29 mouse cellular contexts compared by ENCODE assay signal in genomic region chr14:33997427-33997826, GRCm38 (mm10). TPM values are rescaled to one million over a fixed set of nuclear protein-coding genes. Genes with fewer than 3 reads are reported as not detected.
A peak's percentile ranks its signal among the peaks of the same experiment; 100 is the strongest.
DNase-seq lines count a peak whose midpoint lies in the region; ATAC-seq and TF ChIP-seq lines count a peak whose summit lies in the region.
"Had no signal": no experiment of that assay in that cellular context is flagged by ENCODE, and none has a peak within 500 bp of the region (broad histone marks: within the 10 kb centered on the region; RNA-seq: fewer than 3 reads in every experiment).

No protein-coding gene starts in this region.

- DNase-seq in forebrain, embryonic 14.5 days (ENCODE audit: low spot score) = peak; percentile 15
- no peak for DNase-seq in midbrain, postnatal 0 days (ENCODE audit: low spot score)
- DNase-seq in midbrain, embryonic 11.5 days (ENCODE audit: low spot score, missing footprints) = no peak
- DNase-seq in adrenal gland, postnatal 10 days = no peak
- DNase-seq: adrenal gland, postnatal 25 days; cerebellum, adult 9-10 months; heart, postnatal 36 days; kidney, adult 18-20 months; kidney, postnatal 14 days; layer of hippocampus, postnatal 36 days; liver, postnatal 0 days; thymus, adult 18-20 months; thymus, postnatal 4 days had no signal

- H3K9ac ChIP-seq in forebrain, embryonic 14.5 days (ENCODE audit: low read length) = no peak overlapping the region
- H3K9ac ChIP-seq in forebrain, embryonic 12.5 days = no peak overlapping the region
- H3K9ac ChIP-seq in intestine, postnatal 0 days (ENCODE audit: low read depth, low read length) = no peak overlapping the region
- H3K9ac ChIP-seq in intestine, embryonic 16.5 days (ENCODE audit: low read depth, low read length) = no peak overlapping the region
- no peak overlapping the region for H3K9ac ChIP-seq in midbrain, postnatal 0 days (replicated peaks; ENCODE audit: low read length, poor library complexity, severe bottlenecking)
- no peak overlapping the region for H3K9ac ChIP-seq in midbrain, embryonic 11.5 days (ENCODE audit: low read length)
- H3K9ac ChIP-seq: heart, embryonic 13.5 days; limb, embryonic 15.5 days; liver, postnatal 0 days; midbrain, embryonic 12.5 days; neural tube, embryonic 13.5 days had no signal

- no peaks in the 10 kb centered on the region for H3K4me1 ChIP-seq in forebrain, embryonic 14.5 days (ENCODE audit: control insufficient read depth, insufficient read depth, low read length)
- H3K4me1 ChIP-seq in forebrain, embryonic 12.5 days = no peaks in the 10 kb centered on the region
- no peaks in the 10 kb centered on the region for H3K4me1 ChIP-seq in intestine, postnatal 0 days (replicated peaks; ENCODE audit: control insufficient read depth, insufficient read depth, low read length)
- H3K4me1 ChIP-seq in intestine, embryonic 16.5 days (ENCODE audit: control insufficient read depth, insufficient read depth, low read length) = no peaks in the 10 kb centered on the region
- no peaks in the 10 kb centered on the region for H3K4me1 ChIP-seq in midbrain, postnatal 0 days (ENCODE audit: insufficient read depth, low read length)
- no peaks in the 10 kb centered on the region for H3K4me1 ChIP-seq in midbrain, embryonic 11.5 days (ENCODE audit: control insufficient read depth, insufficient read depth, low read length)
- H3K4me1 ChIP-seq: limb, embryonic 15.5 days; midbrain, embryonic 12.5 days; neural tube, embryonic 13.5 days had no signal

- H3K4me3 ChIP-seq in forebrain, embryonic 14.5 days (ENCODE audit: low read depth, low read length) = no peak overlapping the region
- no peak overlapping the region for H3K4me3 ChIP-seq in forebrain, embryonic 12.5 days (replicated peaks)
- H3K4me3 ChIP-seq in intestine, postnatal 0 days (ENCODE audit: low read depth, low read length) = no peak overlapping the region
- no peak overlapping the region for H3K4me3 ChIP-seq in intestine, embryonic 16.5 days (ENCODE audit: low read length)
- no peak overlapping the region for H3K4me3 ChIP-seq in midbrain, postnatal 0 days (ENCODE audit: low read depth, low read length)
- no peak overlapping the region for H3K4me3 ChIP-seq in midbrain, embryonic 11.5 days (ENCODE audit: low read depth, low read length)
- H3K4me3 ChIP-seq: heart, embryonic 13.5 days; layer of hippocampus, adult 2 months; limb, embryonic 15.5 days; midbrain, embryonic 12.5 days; neural tube, embryonic 13.5 days had no signal

- no peaks in the 10 kb centered on the region for H3K9me3 ChIP-seq in forebrain, embryonic 14.5 days (replicated peaks; ENCODE audit: control insufficient read depth, low read length)
- no peaks in the 10 kb centered on the region for H3K9me3 ChIP-seq in forebrain, embryonic 12.5 days
- no peaks in the 10 kb centered on the region for H3K9me3 ChIP-seq in intestine, postnatal 0 days (ENCODE audit: control insufficient read depth)
- no peaks in the 10 kb centered on the region for H3K9me3 ChIP-seq in intestine, embryonic 16.5 days (ENCODE audit: control insufficient read depth, low read length)
- no peaks in the 10 kb centered on the region for H3K9me3 ChIP-seq in midbrain, postnatal 0 days (ENCODE audit: low read length)
- no peaks in the 10 kb centered on the region for H3K9me3 ChIP-seq in midbrain, embryonic 11.5 days (ENCODE audit: control insufficient read depth, low read length)
- H3K9me3 ChIP-seq: heart, embryonic 13.5 days; limb, embryonic 15.5 days; midbrain, embryonic 12.5 days; neural tube, embryonic 13.5 days had no signal

- 70% methylated on average over 6 of the region's 6 CpGs for WGBS in forebrain, embryonic 14.5 days
- WGBS in forebrain, embryonic 12.5 days = 76% methylated on average over 6 of the region's 6 CpGs
- WGBS in intestine, postnatal 0 days = 45% methylated on average over 6 of the region's 6 CpGs
- 44% methylated on average over 6 of the region's 6 CpGs for WGBS in intestine, embryonic 16.5 days
- WGBS in midbrain, postnatal 0 days = 76% methylated on average over 6 of the region's 6 CpGs
- WGBS in midbrain, embryonic 11.5 days = 76% methylated on average over 6 of the region's 6 CpGs

- no peak overlapping the region for H3K4me2 ChIP-seq in forebrain, embryonic 14.5 days (ENCODE audit: low read length)
- no peak overlapping the region for H3K4me2 ChIP-seq in forebrain, embryonic 12.5 days
- no peak overlapping the region for H3K4me2 ChIP-seq in intestine, postnatal 0 days (replicated peaks; ENCODE audit: low read depth)
- H3K4me2 ChIP-seq in intestine, embryonic 16.5 days (ENCODE audit: low read depth, low read length) = no peak overlapping the region
- no peak overlapping the region for H3K4me2 ChIP-seq in midbrain, postnatal 0 days (ENCODE audit: low read depth, low read length, poor library complexity, severe bottlenecking)
- H3K4me2 ChIP-seq in midbrain, embryonic 11.5 days = no peak overlapping the region
- H3K4me2 ChIP-seq: heart, embryonic 13.5 days; limb, embryonic 15.5 days; midbrain, embryonic 12.5 days; neural tube, embryonic 13.5 days had no signal

- no peak overlapping the region for H3K27ac ChIP-seq in forebrain, embryonic 14.5 days (ENCODE audit: low read depth, low read length)
- no peak overlapping the region for H3K27ac ChIP-seq in forebrain, embryonic 12.5 days
- no peak overlapping the region for H3K27ac ChIP-seq in intestine, postnatal 0 days (ENCODE audit: low read depth, low read length)
- no peak overlapping the region for H3K27ac ChIP-seq in intestine, embryonic 16.5 days (ENCODE audit: low read length)
- H3K27ac ChIP-seq in midbrain, postnatal 0 days (ENCODE audit: low read depth, low read length) = no peak overlapping the region
- no peak overlapping the region for H3K27ac ChIP-seq in midbrain, embryonic 11.5 days (ENCODE audit: low read depth, low read length)
- H3K27ac ChIP-seq: heart, embryonic 13.5 days; layer of hippocampus, adult 2 months; limb, embryonic 15.5 days; midbrain, embryonic 12.5 days; neural tube, embryonic 13.5 days had no signal

- no peak for ATAC-seq in forebrain, embryonic 14.5 days
- no peak for ATAC-seq in forebrain, embryonic 12.5 days (ENCODE audit: low FRiP score)
- ATAC-seq in intestine, postnatal 0 days = no peak
- no peak for ATAC-seq in intestine, embryonic 16.5 days
- ATAC-seq in midbrain, postnatal 0 days (ENCODE audit: low FRiP score) = no peak
- no peak for ATAC-seq in midbrain, embryonic 11.5 days (ENCODE audit: low FRiP score)
- ATAC-seq: hindbrain, embryonic 16.5 days; liver, postnatal 0 days had no signal

- no peaks in the 10 kb centered on the region for H3K36me3 ChIP-seq in forebrain, embryonic 14.5 days (ENCODE audit: control insufficient read depth, insufficient read depth, low read length)
- no peaks in the 10 kb centered on the region for H3K36me3 ChIP-seq in forebrain, embryonic 12.5 days (replicated peaks)
- no peaks in the 10 kb centered on the region for H3K36me3 ChIP-seq in intestine, postnatal 0 days (ENCODE audit: control insufficient read depth, insufficient read depth)
- no peaks in the 10 kb centered on the region for H3K36me3 ChIP-seq in intestine, embryonic 16.5 days (ENCODE audit: control insufficient read depth, insufficient read depth, low read length)
- H3K36me3 ChIP-seq in midbrain, postnatal 0 days (ENCODE audit: insufficient read depth, low read length) = no peaks in the 10 kb centered on the region
- H3K36me3 ChIP-seq in midbrain, embryonic 11.5 days (ENCODE audit: control insufficient read depth, insufficient read depth, low read length) = no peaks in the 10 kb centered on the region
- H3K36me3 ChIP-seq: heart, embryonic 13.5 days; limb, embryonic 15.5 days; midbrain, embryonic 12.5 days; neural tube, embryonic 13.5 days had no signal

- no peaks in the 10 kb centered on the region for H3K27me3 ChIP-seq in forebrain, embryonic 14.5 days (replicated peaks; ENCODE audit: control insufficient read depth, insufficient read depth, low read length)
- H3K27me3 ChIP-seq in forebrain, embryonic 12.5 days = no peaks in the 10 kb centered on the region
- H3K27me3 ChIP-seq in intestine, postnatal 0 days (replicated peaks; ENCODE audit: control insufficient read depth, insufficient read depth, low read length) = no peaks in the 10 kb centered on the region
- no peaks in the 10 kb centered on the region for H3K27me3 ChIP-seq in intestine, embryonic 16.5 days (replicated peaks; ENCODE audit: control insufficient read depth, insufficient read depth, low read length)
- H3K27me3 ChIP-seq in midbrain, postnatal 0 days (ENCODE audit: insufficient read depth, low read length) = no peaks in the 10 kb centered on the region
- H3K27me3 ChIP-seq in midbrain, embryonic 11.5 days (ENCODE audit: control insufficient read depth, insufficient read depth, low read length) = no peaks in the 10 kb centered on the region
- H3K27me3 ChIP-seq: heart, embryonic 13.5 days; limb, embryonic 15.5 days; midbrain, embryonic 12.5 days; neural tube, embryonic 13.5 days had no signal

- TF ChIP-seq CTCF in intestine, postnatal 0 days (IDR thresholded peaks at IDR 0.05; ENCODE audit: low read depth) = 0 out of 2 replicates have a peak, but pooled peaks have one; percentile 17
- peak; percentile 27; the same call in 1 of the 2 replicates for TF ChIP-seq CTCF in midbrain, postnatal 0 days (IDR thresholded peaks at IDR 0.05)

RNA-seq across cellular contexts. Expression of gene Gm30083, which starts 17.6 kb away (rescaled TPM):
- not detected in 2 replicates for polyA plus RNA-seq in forebrain, embryonic 14.5 days (2014; fragmentation: Nextera tagmentation; extraction: Ambion mirVana)
- not detected in 2 replicates for polyA plus RNA-seq in forebrain, embryonic 12.5 days (2016; fragmentation: Nextera tagmentation; extraction: Ambion mirVana)
- polyA plus RNA-seq in intestine, postnatal 0 days (2015; fragmentation: Nextera tagmentation; extraction: Ambion mirVana) = not detected in 2 replicates
- not detected in 2 replicates for polyA plus RNA-seq in intestine, embryonic 16.5 days (2015; fragmentation: Nextera tagmentation; extraction: Ambion mirVana)
- total RNA-seq in midbrain, postnatal 0 days (2014; rRNA removed) = not detected in 2 replicates
- polyA plus RNA-seq in midbrain, postnatal 0 days (2015; fragmentation: Nextera tagmentation; extraction: Ambion mirVana) = not detected in 2 replicates
- not detected in 2 replicates for polyA plus RNA-seq in midbrain, embryonic 11.5 days (2014; fragmentation: Nextera tagmentation; extraction: Ambion mirVana)
- total RNA-seq in adrenal gland, postnatal 10 days (2021) = not detected
- total RNA-seq: adrenal gland, postnatal 25 days; CH12.LX; common myeloid progenitor, adult 5-6 weeks; gastrocnemius, adult 18-20 months; gastrocnemius, postnatal 4 days; heart, postnatal 36 days; layer of hippocampus, adult 2 months; layer of hippocampus, postnatal 36 days; left cerebral cortex, postnatal 14 days; MEL had no signal
- polyA plus RNA-seq: forebrain, embryonic 11.5 days; heart, embryonic 13.5 days; hindbrain, embryonic 16.5 days; limb, embryonic 15.5 days; liver, postnatal 0 days; midbrain, embryonic 12.5 days; neural tube, embryonic 13.5 days had no signal

RNA-seq across cellular contexts. Expression of gene Zfp488, which starts 18.9 kb away (rescaled TPM):
- 0.09 and 0.15 TPM in 2 replicates for polyA plus RNA-seq in forebrain, embryonic 14.5 days (2014; fragmentation: Nextera tagmentation; extraction: Ambion mirVana)
- 0.09 and 0.10 TPM in 2 replicates for polyA plus RNA-seq in forebrain, embryonic 12.5 days (2016; fragmentation: Nextera tagmentation; extraction: Ambion mirVana)
- 0.07 and 0.09 TPM in 2 replicates for polyA plus RNA-seq in intestine, postnatal 0 days (2015; fragmentation: Nextera tagmentation; extraction: Ambion mirVana)
- polyA plus RNA-seq in intestine, embryonic 16.5 days (2015; fragmentation: Nextera tagmentation; extraction: Ambion mirVana) = 0.12 TPM in 2 replicates
- 4.7 and 4.9 TPM in 2 replicates for total RNA-seq in midbrain, postnatal 0 days (2014; rRNA removed)
- polyA plus RNA-seq in midbrain, postnatal 0 days (2015; fragmentation: Nextera tagmentation; extraction: Ambion mirVana) = 0.80 and 0.98 TPM in 2 replicates
- polyA plus RNA-seq in midbrain, embryonic 11.5 days (2014; fragmentation: Nextera tagmentation; extraction: Ambion mirVana) = 0.17 TPM in 1 of 2 replicates, not detected in the other
- total RNA-seq in adrenal gland, postnatal 10 days (2021) = under 1 TPM in 1 of 2 experiments, not detected in 1; 0.12 TPM
- total RNA-seq: CH12.LX; common myeloid progenitor, adult 5-6 weeks; gastrocnemius, adult 18-20 months; heart, postnatal 36 days; MEL had no signal
- polyA plus RNA-seq: liver, postnatal 0 days had no signal

RNA-seq across cellular contexts. Expression of gene Gm5460, which starts 19.1 kb away (rescaled TPM):
- not detected in 2 replicates for polyA plus RNA-seq in forebrain, embryonic 14.5 days (2014; fragmentation: Nextera tagmentation; extraction: Ambion mirVana)
- not detected in 2 replicates for polyA plus RNA-seq in forebrain, embryonic 12.5 days (2016; fragmentation: Nextera tagmentation; extraction: Ambion mirVana)
- polyA plus RNA-seq in intestine, postnatal 0 days (2015; fragmentation: Nextera tagmentation; extraction: Ambion mirVana) = not detected in 2 replicates
- not detected in 2 replicates for polyA plus RNA-seq in intestine, embryonic 16.5 days (2015; fragmentation: Nextera tagmentation; extraction: Ambion mirVana)
- total RNA-seq in midbrain, postnatal 0 days (2014; rRNA removed) = not detected in 2 replicates
- polyA plus RNA-seq in midbrain, postnatal 0 days (2015; fragmentation: Nextera tagmentation; extraction: Ambion mirVana) = not detected in 2 replicates
- not detected in 2 replicates for polyA plus RNA-seq in midbrain, embryonic 11.5 days (2014; fragmentation: Nextera tagmentation; extraction: Ambion mirVana)
- under 1 TPM in 1 of 2 experiments, not detected in 1; 0.06 TPM for total RNA-seq in adrenal gland, postnatal 10 days (2021)
- total RNA-seq: adrenal gland, postnatal 25 days; CH12.LX; common myeloid progenitor, adult 5-6 weeks; gastrocnemius, adult 18-20 months; heart, postnatal 36 days; layer of hippocampus, adult 2 months; layer of hippocampus, postnatal 36 days; left cerebral cortex, postnatal 14 days; MEL had no signal
- polyA plus RNA-seq: forebrain, embryonic 11.5 days; hindbrain, embryonic 16.5 days; limb, embryonic 15.5 days; liver, postnatal 0 days; midbrain, embryonic 12.5 days; neural tube, embryonic 13.5 days had no signal

RNA-seq across cellular contexts. Expression of gene Rbp3, which starts 43.6 kb away (rescaled TPM):
- polyA plus RNA-seq in forebrain, embryonic 14.5 days (2014; fragmentation: Nextera tagmentation; extraction: Ambion mirVana) = not detected in 2 replicates
- not detected in 2 replicates for polyA plus RNA-seq in forebrain, embryonic 12.5 days (2016; fragmentation: Nextera tagmentation; extraction: Ambion mirVana)
- polyA plus RNA-seq in intestine, postnatal 0 days (2015; fragmentation: Nextera tagmentation; extraction: Ambion mirVana) = not detected in 2 replicates
- polyA plus RNA-seq in intestine, embryonic 16.5 days (2015; fragmentation: Nextera tagmentation; extraction: Ambion mirVana) = not detected in 2 replicates
- total RNA-seq in midbrain, postnatal 0 days (2014; rRNA removed) = 0.16 and 0.47 TPM in 2 replicates
- 0.07 and 0.31 TPM in 2 replicates for polyA plus RNA-seq in midbrain, postnatal 0 days (2015; fragmentation: Nextera tagmentation; extraction: Ambion mirVana)
- not detected in 2 replicates for polyA plus RNA-seq in midbrain, embryonic 11.5 days (2014; fragmentation: Nextera tagmentation; extraction: Ambion mirVana)
- total RNA-seq in adrenal gland, postnatal 10 days (2021) = under 1 TPM in 1 of 2 experiments, not detected in 1; 0.06 TPM
- total RNA-seq: adrenal gland, postnatal 25 days; CH12.LX; common myeloid progenitor, adult 5-6 weeks; gastrocnemius, adult 18-20 months; gastrocnemius, postnatal 4 days; heart, postnatal 36 days; layer of hippocampus, adult 2 months; left cerebral cortex, postnatal 14 days; MEL had no signal
- polyA plus RNA-seq: forebrain, embryonic 11.5 days; limb, embryonic 15.5 days; neural tube, embryonic 13.5 days had no signal

RNA-seq across cellular contexts. Expression of gene Antxrl, which starts 55.1 kb away (rescaled TPM):
- not detected in 2 replicates for polyA plus RNA-seq in forebrain, embryonic 14.5 days (2014; fragmentation: Nextera tagmentation; extraction: Ambion mirVana)
- not detected in 2 replicates for polyA plus RNA-seq in forebrain, embryonic 12.5 days (2016; fragmentation: Nextera tagmentation; extraction: Ambion mirVana)
- not detected in 2 replicates for polyA plus RNA-seq in intestine, postnatal 0 days (2015; fragmentation: Nextera tagmentation; extraction: Ambion mirVana)
- not detected in 2 replicates for polyA plus RNA-seq in intestine, embryonic 16.5 days (2015; fragmentation: Nextera tagmentation; extraction: Ambion mirVana)
- not detected in 2 replicates for total RNA-seq in midbrain, postnatal 0 days (2014; rRNA removed)
- not detected in 2 replicates for polyA plus RNA-seq in midbrain, postnatal 0 days (2015; fragmentation: Nextera tagmentation; extraction: Ambion mirVana)
- polyA plus RNA-seq in midbrain, embryonic 11.5 days (2014; fragmentation: Nextera tagmentation; extraction: Ambion mirVana) = not detected in 2 replicates
- not detected for total RNA-seq in adrenal gland, postnatal 10 days (2021)
- total RNA-seq: adrenal gland, postnatal 25 days; CH12.LX; common myeloid progenitor, adult 5-6 weeks; gastrocnemius, adult 18-20 months; gastrocnemius, postnatal 4 days; heart, postnatal 36 days; layer of hippocampus, adult 2 months; layer of hippocampus, postnatal 36 days; left cerebral cortex, postnatal 14 days; MEL had no signal
- polyA plus RNA-seq: forebrain, embryonic 11.5 days; heart, embryonic 13.5 days; hindbrain, embryonic 16.5 days; limb, embryonic 15.5 days; liver, postnatal 0 days; midbrain, embryonic 12.5 days; neural tube, embryonic 13.5 days had no signal
